In genomic region chr16:5881820-5882219, GRCm38 (mm10) we compare ENCODE assay signal across 9 mouse cellular contexts. TPM values are rescaled to one million over a fixed set of nuclear protein-coding genes. Genes with fewer than 3 reads are reported as not detected.
DNase-seq lines count a peak whose midpoint lies in the region; ATAC-seq lines count a peak whose summit lies in the region.
"Had no signal": no experiment of that assay in that cellular context is flagged by ENCODE, and none has a peak within 500 bp of the region (broad histone marks: within the 10 kb centered on the region; RNA-seq: fewer than 3 reads in every experiment).

No protein-coding gene starts in this region.

- H3K4me2 ChIP-seq in hindbrain, embryonic 14.5 days (replicated peaks) = no peak overlapping the region
- no peak overlapping the region for H3K4me2 ChIP-seq in hindbrain, embryonic 13.5 days
- H3K4me2 ChIP-seq in heart, embryonic 16.5 days (ENCODE audit: low read depth, low read length) = no peak overlapping the region
- H3K4me2 ChIP-seq: embryonic facial prominence, embryonic 13.5 days had no signal

- WGBS in hindbrain, embryonic 14.5 days = 0% methylated on average over 4 of the region's 4 CpGs
- WGBS in hindbrain, embryonic 13.5 days = 0% methylated on average over 4 of the region's 4 CpGs
- 0% methylated on average over 4 of the region's 4 CpGs for WGBS in heart, embryonic 16.5 days

- peaks cover 18% of the 10 kb centered on the region for H3K27me3 ChIP-seq in hindbrain, embryonic 14.5 days (ENCODE audit: control insufficient read depth, insufficient read depth, low read length)
- H3K27me3 ChIP-seq in hindbrain, embryonic 13.5 days = peaks cover 36% of the 10 kb centered on the region
- peaks cover 28% of the 10 kb centered on the region for H3K27me3 ChIP-seq in heart, embryonic 16.5 days (ENCODE audit: control insufficient read depth, insufficient read depth, low read length)

- DNase-seq in hindbrain, embryonic 14.5 days (ENCODE audit: low spot score) = peak; percentile 84
- peak; percentile 70 for DNase-seq in NIH3T3 (ENCODE audit: low read depth)
- peak; percentile 80 for DNase-seq in cerebellum, adult 9-10 months
- DNase-seq in layer of hippocampus, postnatal 14 days (ENCODE audit: low spot score in 2 of 2) = peak; percentile 55 to 66
- DNase-seq in lung, postnatal 36 days = peak; percentile 47
- DNase-seq in urinary bladder, postnatal 36 days (ENCODE audit: low spot score in 2 of 2) = peak; percentile 3 to 19

- no peak overlapping the region for H3K4me3 ChIP-seq in hindbrain, embryonic 14.5 days (replicated peaks; ENCODE audit: low read length)
- no peak overlapping the region for H3K4me3 ChIP-seq in hindbrain, embryonic 13.5 days
- H3K4me3 ChIP-seq in heart, embryonic 16.5 days (ENCODE audit: low read length) = no peak overlapping the region
- H3K4me3 ChIP-seq: embryonic facial prominence, embryonic 13.5 days had no signal

- H3K36me3 ChIP-seq in hindbrain, embryonic 14.5 days (replicated peaks; ENCODE audit: control insufficient read depth, insufficient read depth) = no peaks in the 10 kb centered on the region
- H3K36me3 ChIP-seq in hindbrain, embryonic 13.5 days = no peaks in the 10 kb centered on the region
- H3K36me3 ChIP-seq in heart, embryonic 16.5 days (ENCODE audit: control insufficient read depth, insufficient read depth) = no peaks in the 10 kb centered on the region
- H3K36me3 ChIP-seq: embryonic facial prominence, embryonic 13.5 days had no signal

- H3K4me1 ChIP-seq in hindbrain, embryonic 14.5 days (replicated peaks; ENCODE audit: control insufficient read depth, insufficient read depth, low read length) = peaks cover 8% of the 10 kb centered on the region
- H3K4me1 ChIP-seq in hindbrain, embryonic 13.5 days (replicated peaks) = peaks cover 24% of the 10 kb centered on the region
- peaks cover 2% of the 10 kb centered on the region; the same call in 1 of the 2 replicates for H3K4me1 ChIP-seq in heart, embryonic 16.5 days (ENCODE audit: control insufficient read depth, insufficient read depth, low read length)

- H3K27ac ChIP-seq in hindbrain, embryonic 14.5 days = no peak overlapping the region
- H3K27ac ChIP-seq in hindbrain, embryonic 13.5 days = no peak overlapping the region
- H3K27ac ChIP-seq in heart, embryonic 16.5 days (ENCODE audit: low read length) = no peak overlapping the region
- H3K27ac ChIP-seq: embryonic facial prominence, embryonic 13.5 days had no signal

- ATAC-seq in hindbrain, embryonic 14.5 days (ENCODE audit: low FRiP score) = no peak
- no peak for ATAC-seq in hindbrain, embryonic 13.5 days (ENCODE audit: low FRiP score)
- peak; percentile 32; the same call in 1 of the 2 replicates for ATAC-seq in heart, embryonic 16.5 days (replicated peaks; ENCODE audit: extremely low read depth, insufficient read depth, low FRiP score)

- H3K9ac ChIP-seq in hindbrain, embryonic 14.5 days = no peak overlapping the region
- H3K9ac ChIP-seq in hindbrain, embryonic 13.5 days = no peak overlapping the region
- no peak overlapping the region for H3K9ac ChIP-seq in heart, embryonic 16.5 days (ENCODE audit: low read length)
- H3K9ac ChIP-seq: embryonic facial prominence, embryonic 13.5 days had no signal

- no peaks in the 10 kb centered on the region for H3K9me3 ChIP-seq in hindbrain, embryonic 14.5 days (ENCODE audit: control insufficient read depth, low read length)
- H3K9me3 ChIP-seq in hindbrain, embryonic 13.5 days = no peaks in the 10 kb centered on the region
- no peaks in the 10 kb centered on the region for H3K9me3 ChIP-seq in heart, embryonic 16.5 days (replicated peaks; ENCODE audit: control insufficient read depth, low read length)
- H3K9me3 ChIP-seq: embryonic facial prominence, embryonic 13.5 days had no signal

RNA-seq across cellular contexts. Expression of gene Rbfox1, which starts 3.3 kb away (rescaled TPM):
- polyA plus RNA-seq in hindbrain, embryonic 14.5 days (2014; fragmentation: Nextera tagmentation; extraction: Ambion mirVana) = 203 and 217 TPM in 2 replicates
- 148 and 188 TPM in 2 replicates for polyA plus RNA-seq in hindbrain, embryonic 13.5 days (2015; fragmentation: Nextera tagmentation; extraction: Ambion mirVana)
- polyA plus RNA-seq in heart, embryonic 16.5 days (2015; fragmentation: Nextera tagmentation; extraction: Ambion mirVana) = 5.9 and 6.1 TPM in 2 replicates
- total RNA-seq in layer of hippocampus, postnatal 14 days (2021) = 100 to 1,000 TPM; 342 to 356 TPM

Comparison
In these comparisons a context has a peak if more than half of its experiments do, and no peak if none do; other contexts are left out.
1. DNase-seq: peak in every context shown above with its lines; median percentile 84 in hindbrain, embryonic 14.5 days; 80 in cerebellum, adult 9-10 months; 70 in NIH3T3; 60 in layer of hippocampus, postnatal 14 days; 47 in lung, postnatal 36 days; 11 in urinary bladder, postnatal 36 days.
2. RNA of gene Rbfox1, which starts 3.3 kb away (polyA plus RNA-seq): 203 to 217 TPM in hindbrain, embryonic 14.5 days and 148 to 188 TPM in hindbrain, embryonic 13.5 days; 5.9 to 6.1 TPM in heart, embryonic 16.5 days; every median in the first group is over 10 times any median in the second.